Comparison of ENCODE assay signal across 38 mouse cellular contexts in genomic region chr12:11230267-11230666, GRCm38 (mm10). TPM values are rescaled to one million over a fixed set of nuclear protein-coding genes. Genes with fewer than 3 reads are reported as not detected.
A peak's percentile ranks its signal among the peaks of the same experiment; 100 is the strongest.
DNase-seq lines count a peak whose midpoint lies in the region; ATAC-seq lines count a peak whose summit lies in the region.
"Had no signal": no experiment of that assay in that cellular context is flagged by ENCODE, and none has a peak within 500 bp of the region (broad histone marks: within the 10 kb centered on the region; RNA-seq: fewer than 3 reads in every experiment).

No protein-coding gene starts in this region.

- H3K9ac ChIP-seq in forebrain, embryonic 16.5 days (replicated peaks; ENCODE audit: low read depth, low read length) = no peak overlapping the region
- H3K9ac ChIP-seq: embryonic facial prominence, embryonic 13.5 days; forebrain, embryonic 13.5 days; hindbrain, embryonic 12.5 days; liver, embryonic 15.5 days; midbrain, embryonic 12.5 days had no signal

- no peaks in the 10 kb centered on the region for H3K9me3 ChIP-seq in forebrain, embryonic 16.5 days (ENCODE audit: control insufficient read depth, low read length)
- H3K9me3 ChIP-seq: embryonic facial prominence, embryonic 13.5 days; forebrain, embryonic 13.5 days; G1E; hindbrain, embryonic 12.5 days; limb, embryonic 10.5 days; liver, embryonic 15.5 days; midbrain, embryonic 12.5 days had no signal

- no peaks in the 10 kb centered on the region for H3K4me1 ChIP-seq in forebrain, embryonic 16.5 days (replicated peaks; ENCODE audit: control insufficient read depth, insufficient read depth, low read length)
- H3K4me1 ChIP-seq: embryonic facial prominence, embryonic 13.5 days; forebrain, embryonic 13.5 days; hindbrain, embryonic 12.5 days; limb, embryonic 10.5 days; liver, embryonic 15.5 days; midbrain, embryonic 12.5 days had no signal

- 76% methylated on average over 2 of the region's 2 CpGs for WGBS in forebrain, embryonic 16.5 days

- no peaks in the 10 kb centered on the region for H3K27me3 ChIP-seq in forebrain, embryonic 16.5 days (replicated peaks; ENCODE audit: control insufficient read depth, insufficient read depth, low read length)
- H3K27me3 ChIP-seq: CH12.LX; embryonic facial prominence, embryonic 13.5 days; forebrain, embryonic 13.5 days; hindbrain, embryonic 12.5 days; liver, embryonic 15.5 days; midbrain, embryonic 12.5 days had no signal

- peak; percentile 88 for ATAC-seq in inflammation-experienced regulatory T-cells, adult 6 months
- ATAC-seq in forebrain, embryonic 16.5 days = no peak
- ATAC-seq: forebrain, embryonic 13.5 days had no signal

- DNase-seq in heart, adult 11 months = peak; percentile 59
- no peak for DNase-seq in heart, postnatal 4 days
- peak; percentile 57 for DNase-seq in thymus, postnatal 0 days (ENCODE audit: low spot score)
- no peak for DNase-seq in thymus, postnatal 4 days
- DNase-seq in retina, embryonic 14.5 days (ENCODE audit: low spot score) = no peak
- no peak for DNase-seq in ovary, postnatal 10 days (ENCODE audit: low spot score)
- DNase-seq: adrenal gland, postnatal 10 days; cerebellum, adult 8-10 months; cerebellum, postnatal 36 days; embryo, embryonic 11 days; heart, postnatal 10 days; kidney, adult 18-20 months; kidney, postnatal 10 days; liver; lung, postnatal 4 days; retina, postnatal 1 day; right cerebral cortex, postnatal 25 days; spleen, adult 18-20 months had no signal

- H3K27ac ChIP-seq in forebrain, embryonic 16.5 days (ENCODE audit: low read length) = no peak overlapping the region
- H3K27ac ChIP-seq: embryonic facial prominence, embryonic 13.5 days; forebrain, embryonic 13.5 days; hindbrain, embryonic 12.5 days; limb, embryonic 10.5 days; liver, embryonic 15.5 days; midbrain, embryonic 12.5 days had no signal

- no peak overlapping the region for H3K4me3 ChIP-seq in forebrain, embryonic 16.5 days (replicated peaks; ENCODE audit: low read length)
- H3K4me3 ChIP-seq: embryonic facial prominence, embryonic 13.5 days; erythroblast, embryonic 14.5 days; forebrain, embryonic 13.5 days; hindbrain, embryonic 12.5 days; limb, embryonic 10.5 days; liver, embryonic 15.5 days; midbrain, embryonic 12.5 days had no signal

- H3K36me3 ChIP-seq in forebrain, embryonic 16.5 days (ENCODE audit: control insufficient read depth, insufficient read depth) = no peaks in the 10 kb centered on the region
- H3K36me3 ChIP-seq: embryonic facial prominence, embryonic 13.5 days; G1E; hindbrain, embryonic 12.5 days; limb, embryonic 10.5 days; liver, embryonic 15.5 days; midbrain, embryonic 12.5 days had no signal

- no peak overlapping the region for H3K4me2 ChIP-seq in forebrain, embryonic 16.5 days (ENCODE audit: low read length)
- H3K4me2 ChIP-seq: embryonic facial prominence, embryonic 13.5 days; forebrain, embryonic 13.5 days; heart, embryonic 11.5 days; hindbrain, embryonic 12.5 days; liver, embryonic 15.5 days; midbrain, embryonic 12.5 days had no signal

RNA-seq across cellular contexts. Expression of gene Msgn1, which starts 21.5 kb away (rescaled TPM):
- not detected for total RNA-seq in heart, postnatal 4 days (2021)
- polyA plus RNA-seq in thymus, postnatal 0 days (2015; fragmentation: Nextera tagmentation; extraction: Ambion mirVana) = not detected in 2 replicates
- polyA plus RNA-seq in inflammation-experienced regulatory T-cells, adult 6 months (2017; shearing (Covaris generic)) = not detected
- not detected in 2 replicates for polyA plus RNA-seq in forebrain, embryonic 16.5 days (2015; fragmentation: Nextera tagmentation; extraction: Ambion mirVana)
- total RNA-seq: adrenal gland, postnatal 10 days; CH12.LX; G1E; gastrocnemius, adult 8-10 months; heart, postnatal 10 days; layer of hippocampus, adult 18-20 months; layer of hippocampus, postnatal 25 days had no signal
- polyA plus RNA-seq: embryonic facial prominence, embryonic 13.5 days; erythroblast, embryonic 14.5 days; forebrain, embryonic 13.5 days; frontal cortex, adult 2 months; G1E; gonadal fat pad, adult 2 months; heart, embryonic 11.5 days; hindbrain, embryonic 12.5 days; limb, embryonic 10.5 days; liver, embryonic 15.5 days; lung, embryonic 16.5 days; midbrain, embryonic 12.5 days; neural tube, embryonic 11.5 days; stomach, embryonic 16.5 days had no signal

RNA-seq across cellular contexts. Expression of gene Gen1, which starts 35.3 kb away (rescaled TPM):
- 1 to 10 TPM; 7.1 to 7.3 TPM for total RNA-seq in heart, postnatal 4 days (2021)
- polyA plus RNA-seq in thymus, postnatal 0 days (2015; fragmentation: Nextera tagmentation; extraction: Ambion mirVana) = 6.5 and 7.5 TPM in 2 replicates
- 10 to 100 TPM in 1 of 3 experiments, 1 to 10 TPM in 2; 1.4 to 10.4 (median 1.7) TPM for polyA plus RNA-seq in inflammation-experienced regulatory T-cells, adult 6 months (2017; shearing (Covaris generic))
- 3.7 and 5.9 TPM in 2 replicates for polyA plus RNA-seq in forebrain, embryonic 16.5 days (2015; fragmentation: Nextera tagmentation; extraction: Ambion mirVana)

RNA-seq across cellular contexts. Expression of gene Smc6, which starts 35.4 kb away (rescaled TPM):
- total RNA-seq in heart, postnatal 4 days (2021) = 10 to 100 TPM; 60.5 to 62.7 TPM
- 148 and 173 TPM in 2 replicates for polyA plus RNA-seq in thymus, postnatal 0 days (2015; fragmentation: Nextera tagmentation; extraction: Ambion mirVana)
- polyA plus RNA-seq in inflammation-experienced regulatory T-cells, adult 6 months (2017; shearing (Covaris generic)) = 100 to 1,000 TPM; 102 to 185 (median 183) TPM
- polyA plus RNA-seq in forebrain, embryonic 16.5 days (2015; fragmentation: Nextera tagmentation; extraction: Ambion mirVana) = 112 and 123 TPM in 2 replicates

Comparison
In these comparisons a context has a peak if more than half of its experiments do, and no peak if none do; other contexts are left out.
1. DNase-seq: peak in heart, adult 11 months (single experiment) and thymus, postnatal 0 days (single experiment); none in heart, postnatal 4 days (single experiment), thymus, postnatal 4 days (single experiment), retina, embryonic 14.5 days (single experiment) and ovary, postnatal 10 days (single experiment).